Mouse (Mus musculus): ENCODE measurements around the gene Henmt1. TPM values are rescaled to one million over a fixed set of nuclear protein-coding genes. Genes with fewer than 3 reads are reported as not detected.
A peak's percentile ranks its signal among the peaks of the same experiment; 100 is the strongest.

Henmt1 gene
- polyA plus RNA-seq, 1 experiment: 0.15 TPM

DNA sequence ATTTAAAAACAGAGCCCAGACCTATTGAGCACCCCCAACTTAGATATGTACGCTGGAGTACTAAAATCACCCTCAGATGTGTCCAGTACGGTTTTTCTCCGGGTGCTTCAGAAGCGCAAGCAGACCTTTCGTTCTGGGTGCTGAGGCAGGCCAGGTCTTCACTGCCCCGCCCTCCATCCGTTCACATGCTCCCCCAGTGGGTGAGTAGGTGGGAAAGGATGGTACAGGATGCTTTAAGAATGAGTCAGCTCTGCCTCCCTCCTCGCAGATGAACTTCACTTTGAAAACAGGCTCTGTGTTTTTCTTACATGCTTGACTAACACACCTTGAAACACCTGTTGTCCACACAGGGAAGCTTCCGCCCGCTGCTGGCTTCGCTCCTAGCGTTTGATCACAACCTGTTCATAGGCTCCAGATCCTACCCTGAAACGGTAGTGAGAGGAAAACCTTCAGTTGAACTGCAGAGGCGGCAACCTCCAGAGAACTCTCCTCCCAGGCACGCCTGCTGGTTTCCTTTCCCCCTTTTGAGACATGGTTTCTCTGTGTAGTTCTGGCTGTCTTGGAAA, 35.3 kb downstream of the Henmt1 start:
- Histone ChIP-seq H3K4me3 (ENCODE audit: insufficient read depth, poor library complexity, severe bottlenecking) (no peak overlapping the region), H3K36me3 (ENCODE audit: control insufficient read depth, insufficient read depth) (peaks cover 57% of the 10 kb centered on the region), H3ac (ENCODE audit: control insufficient read depth, insufficient read length, low read depth) (no peak overlapping the region), H3K27me3 (ENCODE audit: control insufficient read depth, insufficient read depth, insufficient read length) (no peaks in the 10 kb centered on the region), H3K79me3 (ENCODE audit: low read depth) (no peaks in the 10 kb centered on the region), H3K79me2 (ENCODE audit: control insufficient read depth, insufficient read depth) (no peaks in the 10 kb centered on the region)
- no peak for TF ChIP-seq FOSL1 (IDR thresholded peaks at IDR 0.05; ENCODE audit: insufficient read depth, low read length, poor library complexity, severe bottlenecking)
- TF ChIP-seq MYOG (IDR thresholded peaks at IDR 0.05; ENCODE audit: control insufficient read depth, extremely low read depth, insufficient read length): no peak
- TF ChIP-seq MYOD1 (IDR thresholded peaks at IDR 0.05; ENCODE audit: control insufficient read depth, insufficient read length, low read depth): peak; percentile 37
- no peak for TF ChIP-seq USF1 (IDR thresholded peaks at IDR 0.05; ENCODE audit: low read depth)
- no peak for TF ChIP-seq CTCF (IDR thresholded peaks at IDR 0.05; ENCODE audit: control insufficient read depth, insufficient read depth, insufficient read length)

DNA sequence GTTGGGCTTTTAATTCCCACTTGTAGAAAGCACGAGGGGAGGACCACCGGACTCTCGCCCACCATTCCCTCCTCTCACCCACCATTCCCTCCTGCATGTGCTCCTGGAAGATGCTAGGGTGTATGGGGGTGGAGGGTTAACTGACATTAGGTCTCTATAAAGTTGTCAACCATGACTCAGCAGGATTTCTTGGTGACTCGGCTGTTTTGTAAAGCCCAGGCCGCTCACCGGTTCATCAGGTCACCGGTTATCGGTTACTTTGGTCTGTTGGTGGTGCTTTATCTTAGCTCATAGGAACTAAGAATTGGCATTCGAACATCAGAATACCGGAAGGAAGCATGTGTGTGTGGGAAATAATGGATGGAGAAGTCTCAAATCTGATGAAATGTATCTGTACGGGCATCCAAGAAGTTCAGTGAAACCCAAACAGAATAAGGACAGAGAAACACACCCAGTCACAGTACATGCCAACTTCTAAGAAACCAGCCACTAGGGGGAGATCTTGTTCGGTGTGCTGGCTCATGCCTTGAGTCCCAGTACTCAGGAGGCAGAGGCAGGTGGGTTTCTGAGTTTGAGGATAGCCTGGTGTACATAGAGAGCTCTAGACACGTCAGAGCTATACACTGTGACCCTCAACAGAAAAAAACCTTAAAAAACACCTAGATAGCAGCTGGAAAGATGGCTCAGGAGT, 37.8 kb downstream of the Henmt1 start:
- no peak overlapping the region for H3K4me3 ChIP-seq (ENCODE audit: insufficient read depth, poor library complexity, severe bottlenecking)
- no peaks in the 10 kb centered on the region for H3K79me3 ChIP-seq (ENCODE audit: low read depth)
- TF ChIP-seq MAX (IDR thresholded peaks at IDR 0.05) (no peak), FOSL1 (IDR thresholded peaks at IDR 0.05; ENCODE audit: insufficient read depth, low read length, poor library complexity, severe bottlenecking) (no peak), CEBPB (IDR thresholded peaks at IDR 0.05; ENCODE audit: low read depth) (no peak), MYOD1 (IDR thresholded peaks at IDR 0.05; ENCODE audit: control insufficient read depth, insufficient read length, low read depth) (no peak), MYOG (IDR thresholded peaks at IDR 0.05; ENCODE audit: control insufficient read depth, extremely low read depth, insufficient read length) (no peak), USF1 (IDR thresholded peaks at IDR 0.05; ENCODE audit: low read depth) (no peak), CTCF (IDR thresholded peaks at IDR 0.05; ENCODE audit: control insufficient read depth, insufficient read depth, insufficient read length) (no peak)
- no peaks in the 10 kb centered on the region for H3K79me2 ChIP-seq (ENCODE audit: control insufficient read depth, insufficient read depth)
- no peaks in the 10 kb centered on the region for H3K27me3 ChIP-seq (ENCODE audit: control insufficient read depth, insufficient read depth, insufficient read length)
- H3K36me3 ChIP-seq (ENCODE audit: control insufficient read depth, insufficient read depth): peaks cover 59% of the 10 kb centered on the region
- H3ac ChIP-seq (ENCODE audit: control insufficient read depth, insufficient read length, low read depth): no peak overlapping the region

- TF ChIP-seq CTCF (IDR thresholded peaks at IDR 0.05; ENCODE audit: control insufficient read depth, insufficient read depth, insufficient read length): no peak
- no peak for TF ChIP-seq FOSL1 (IDR thresholded peaks at IDR 0.05; ENCODE audit: insufficient read depth, low read length, poor library complexity, severe bottlenecking)
- TF ChIP-seq CEBPB (IDR thresholded peaks at IDR 0.05; ENCODE audit: low read depth): no peak
- H3K4me3 ChIP-seq (ENCODE audit: insufficient read depth, poor library complexity, severe bottlenecking): no peak overlapping the region
- no peaks in the 10 kb centered on the region for H3K27me3 ChIP-seq (ENCODE audit: control insufficient read depth, insufficient read depth, insufficient read length)
- peaks cover 46% of the 10 kb centered on the region for H3K36me3 ChIP-seq (ENCODE audit: control insufficient read depth, insufficient read depth)
- no peaks in the 10 kb centered on the region for H3K79me2 ChIP-seq (ENCODE audit: control insufficient read depth, insufficient read depth)
- H3ac ChIP-seq (ENCODE audit: control insufficient read depth, insufficient read length, low read depth): no peak overlapping the region
- H3K79me3 ChIP-seq (ENCODE audit: low read depth): no peaks in the 10 kb centered on the region
Measured at GRCm38 (mm10) chr3:108981946-108982345, 42.3 kb downstream of the Henmt1 start.

DNA sequence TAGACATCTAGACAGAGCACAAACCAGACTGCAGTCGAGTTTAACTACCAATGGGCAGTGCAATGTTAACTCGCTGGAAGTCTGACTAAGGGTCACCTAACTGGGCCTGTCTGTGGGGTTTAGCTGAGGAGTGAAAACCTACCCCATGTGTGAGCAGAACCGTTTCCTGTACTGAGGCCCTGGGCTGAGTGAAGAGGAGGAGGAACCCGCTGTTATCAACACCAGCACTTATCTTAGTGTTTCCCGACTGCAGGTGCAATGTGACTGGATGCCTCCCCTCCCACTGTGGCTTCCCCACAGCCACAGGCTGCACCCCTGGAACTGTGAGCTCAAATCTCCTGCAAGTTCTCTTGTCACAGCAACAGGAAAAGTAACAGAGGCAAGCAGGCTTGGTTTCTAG, 44.3 kb downstream of the Henmt1 start:
- no peaks in the 10 kb centered on the region for H3K79me3 ChIP-seq (ENCODE audit: low read depth)
- H3K27me3 ChIP-seq (ENCODE audit: control insufficient read depth, insufficient read depth, insufficient read length): no peaks in the 10 kb centered on the region
- peaks cover 31% of the 10 kb centered on the region for H3K36me3 ChIP-seq (ENCODE audit: control insufficient read depth, insufficient read depth)
- H3ac ChIP-seq (ENCODE audit: control insufficient read depth, insufficient read length, low read depth): no peak overlapping the region
- H3K79me2 ChIP-seq (ENCODE audit: control insufficient read depth, insufficient read depth): no peaks in the 10 kb centered on the region
- no peak overlapping the region for H3K4me3 ChIP-seq (ENCODE audit: insufficient read depth, poor library complexity, severe bottlenecking)
- TF ChIP-seq MYOD1 (IDR thresholded peaks at IDR 0.05; ENCODE audit: control insufficient read depth, insufficient read length, low read depth): no peak
- TF ChIP-seq FOSL1 (IDR thresholded peaks at IDR 0.05; ENCODE audit: insufficient read depth, low read length, poor library complexity, severe bottlenecking): no peak
- TF ChIP-seq USF1 (IDR thresholded peaks at IDR 0.05; ENCODE audit: low read depth): no peak
- TF ChIP-seq CEBPB (IDR thresholded peaks at IDR 0.05; ENCODE audit: low read depth): no peak
- TF ChIP-seq CTCF (IDR thresholded peaks at IDR 0.05; ENCODE audit: control insufficient read depth, insufficient read depth, insufficient read length): no peak
- no peak for TF ChIP-seq MAX (IDR thresholded peaks at IDR 0.05)
- no peak for TF ChIP-seq MYOG (IDR thresholded peaks at IDR 0.05; ENCODE audit: control insufficient read depth, extremely low read depth, insufficient read length)

GRCm38 (mm10) chr3:108986534-108986933, 46.9 kb downstream of the Henmt1 start:
- Histone ChIP-seq H3K27me3 (ENCODE audit: control insufficient read depth, insufficient read depth, insufficient read length) (no peaks in the 10 kb centered on the region), H3K4me3 (ENCODE audit: insufficient read depth, poor library complexity, severe bottlenecking) (no peak overlapping the region), H3K79me3 (ENCODE audit: low read depth) (no peaks in the 10 kb centered on the region), H3K79me2 (ENCODE audit: control insufficient read depth, insufficient read depth) (no peaks in the 10 kb centered on the region), H3ac (ENCODE audit: control insufficient read depth, insufficient read length, low read depth) (no peak overlapping the region), H3K36me3 (ENCODE audit: control insufficient read depth, insufficient read depth) (peaks cover 42% of the 10 kb centered on the region)
- TF ChIP-seq MYOG (IDR thresholded peaks at IDR 0.05; ENCODE audit: control insufficient read depth, extremely low read depth, insufficient read length): no peak
- no peak for TF ChIP-seq CEBPB (IDR thresholded peaks at IDR 0.05; ENCODE audit: low read depth)
- no peak for TF ChIP-seq FOSL1 (IDR thresholded peaks at IDR 0.05; ENCODE audit: insufficient read depth, low read length, poor library complexity, severe bottlenecking)
- TF ChIP-seq USF1 (IDR thresholded peaks at IDR 0.05; ENCODE audit: low read depth): no peak
- no peak for TF ChIP-seq CTCF (IDR thresholded peaks at IDR 0.05; ENCODE audit: control insufficient read depth, insufficient read depth, insufficient read length)
- TF ChIP-seq MAX (IDR thresholded peaks at IDR 0.05): no peak
- no peak for TF ChIP-seq MYOD1 (IDR thresholded peaks at IDR 0.05; ENCODE audit: control insufficient read depth, insufficient read length, low read depth)

All from C2C12 (cell line).